Mouse (Mus musculus) adrenal gland, adult 2 months (tissue): ENCODE results near the gene Barhl1. TPM values are rescaled to one million over a fixed set of nuclear protein-coding genes. Genes with fewer than 3 reads are reported as not detected.

ENCODE experiments used
- DNase-seq: peaks from one replicate; pipeline ENCODE4 v3.0.0; 2021
- polyA plus RNA-seq: library from polyadenylated mRNA; depleted of rRNA; stranded (reverse); fragments of >200 nt; gene quantifications from 2 replicates; pipeline ENCODE4 v1.2.3, GENCODE M21; 2012
- total RNA-seq, 2 experiments: library from RNA; stranded (reverse); gene quantifications; 2 replicates each; pipeline ENCODE4 v1.2.3; 2021

Barhl1 gene
- total and polyA plus RNA-seq, 3 experiments, result 0.28 TPM; not detected in 2

DNA sequence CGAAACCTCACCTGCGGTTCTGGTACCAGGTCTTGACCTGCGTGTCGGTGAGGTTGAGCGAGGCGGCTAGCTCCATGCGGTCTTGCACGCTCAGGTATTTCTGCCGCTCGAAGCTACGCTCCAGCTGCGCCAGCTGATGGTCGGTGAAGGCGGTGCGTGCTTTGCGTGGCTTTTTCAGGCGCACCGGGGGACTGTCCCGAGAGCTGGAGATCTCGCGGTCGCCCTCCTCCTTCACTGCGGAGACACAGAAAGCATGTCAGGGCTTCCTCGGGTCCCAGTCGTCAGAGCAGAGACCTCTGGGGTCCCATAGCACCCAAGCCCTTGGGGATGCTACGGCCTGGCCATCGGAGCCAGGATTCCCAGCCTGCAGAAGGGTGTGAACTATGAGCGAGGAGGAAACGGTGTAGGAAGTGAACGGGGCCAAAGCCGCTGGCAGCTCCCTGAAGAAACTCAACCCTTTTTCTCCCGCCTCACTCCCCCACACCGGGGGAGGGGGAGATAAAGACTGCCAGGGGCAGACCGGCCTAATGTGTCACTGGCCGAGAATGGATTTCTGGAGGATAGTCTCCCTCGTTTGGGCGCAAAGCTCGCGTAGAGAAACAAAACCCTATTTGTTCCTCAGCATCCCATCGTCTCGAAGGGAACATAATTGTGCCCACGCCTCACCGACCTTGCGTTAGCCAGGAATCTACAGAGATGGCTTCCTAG is 5.0 kb downstream of the Barhl1 start:
- no peak for DNase-seq

- no peak for DNase-seq
Measured at GRCm38 (mm10) chr2:28910877-28911276, 5.6 kb downstream of the Barhl1 start.

DNA sequence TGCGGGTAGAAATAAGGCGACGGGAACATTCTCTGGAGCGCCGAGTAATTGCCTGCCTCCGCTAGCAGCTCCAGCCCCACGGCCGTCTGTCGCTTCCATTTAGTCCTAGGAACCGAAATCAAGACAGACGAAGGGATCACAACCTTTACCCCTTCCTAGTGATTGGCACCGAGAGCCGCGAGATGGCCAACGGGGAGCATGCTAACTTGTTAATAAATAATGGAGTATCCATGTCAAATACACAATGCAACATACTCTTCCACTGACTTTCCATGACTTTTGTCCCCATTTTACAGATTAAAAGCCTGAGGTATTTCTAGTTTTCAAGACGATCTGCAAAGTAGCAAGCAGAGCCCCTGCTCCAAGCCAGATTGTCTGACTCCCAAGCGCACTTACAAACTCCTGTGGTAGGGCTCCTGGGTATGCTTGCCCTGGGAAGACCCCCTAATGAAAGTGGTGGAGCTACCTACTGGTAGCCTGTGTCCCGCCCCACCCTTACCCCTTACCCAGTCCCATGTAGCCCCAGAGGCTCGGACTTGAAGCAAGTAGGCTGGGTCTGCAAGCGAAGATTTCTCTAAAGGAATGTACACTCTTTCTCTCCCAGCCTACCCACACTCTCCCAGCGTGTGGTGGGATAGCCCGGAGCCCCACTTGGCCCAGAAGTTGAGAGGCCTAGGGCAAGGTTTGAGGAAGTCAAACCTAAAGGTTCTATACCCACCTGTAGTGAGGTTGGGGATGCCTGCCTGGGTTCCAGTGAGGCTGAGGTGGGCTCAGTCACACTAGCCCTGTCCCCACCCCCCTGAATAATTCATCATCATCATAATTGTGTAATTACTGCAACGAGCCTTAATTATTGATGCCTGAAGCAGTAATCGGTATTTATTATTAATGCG is 6.4 kb downstream of the Barhl1 start:
- DNase-seq, result no peak

- DNase-seq, result no peak
Measured at GRCm38 (mm10) chr2:28909186-28909817, 7.2 kb downstream of the Barhl1 start.

DNA sequence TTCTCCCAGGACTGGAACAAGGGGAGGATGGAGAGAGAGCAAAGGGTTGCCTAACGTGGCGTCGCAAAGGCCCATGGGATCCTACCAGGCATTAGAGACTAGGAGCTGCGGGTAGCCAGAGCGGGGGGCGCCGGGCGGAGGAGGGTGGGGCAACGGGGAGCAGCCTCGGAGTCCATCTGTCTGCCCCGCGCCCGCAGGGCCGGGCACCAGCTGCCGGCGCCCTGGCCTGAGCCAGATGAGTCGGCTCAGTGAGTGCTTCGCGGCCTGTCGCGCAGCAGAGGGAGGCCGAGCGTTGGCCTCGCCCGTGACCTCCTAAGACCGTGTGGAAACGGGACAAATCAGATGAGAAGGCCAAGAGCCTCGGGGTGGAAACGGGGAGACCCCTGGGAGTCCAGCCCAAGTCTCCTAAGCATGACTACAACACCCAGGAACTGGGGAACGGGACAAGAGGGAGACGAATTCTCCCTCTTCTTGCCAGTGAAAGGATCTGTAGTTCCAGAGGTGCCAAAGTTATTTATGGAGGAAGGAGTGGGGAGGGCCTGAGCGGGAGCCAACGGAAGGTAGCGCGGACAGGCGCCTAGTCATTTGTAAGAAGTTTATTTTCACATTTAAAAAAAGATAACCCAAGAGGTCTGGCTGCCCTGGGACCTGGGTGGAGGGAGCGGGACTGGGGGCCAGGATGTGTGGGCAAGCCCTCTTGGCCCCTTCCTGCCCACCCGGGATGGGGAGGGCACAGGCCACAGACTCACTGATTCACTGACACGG is 7.9 kb downstream of the Barhl1 start:
- peak; percentile 74 for DNase-seq

GRCm38 (mm10) chr2:28907691-28908388 is 8.6 kb downstream of the Barhl1 start:
- no peak for DNase-seq

- DNase-seq, result peak; percentile 74
Measured at GRCm38 (mm10) chr2:28905561-28905960, 10.9 kb downstream of the Barhl1 start.

GRCm38 (mm10) chr2:28904786-28905185 is 11.7 kb downstream of the Barhl1 start:
- DNase-seq, result peak; percentile 63

DNA sequence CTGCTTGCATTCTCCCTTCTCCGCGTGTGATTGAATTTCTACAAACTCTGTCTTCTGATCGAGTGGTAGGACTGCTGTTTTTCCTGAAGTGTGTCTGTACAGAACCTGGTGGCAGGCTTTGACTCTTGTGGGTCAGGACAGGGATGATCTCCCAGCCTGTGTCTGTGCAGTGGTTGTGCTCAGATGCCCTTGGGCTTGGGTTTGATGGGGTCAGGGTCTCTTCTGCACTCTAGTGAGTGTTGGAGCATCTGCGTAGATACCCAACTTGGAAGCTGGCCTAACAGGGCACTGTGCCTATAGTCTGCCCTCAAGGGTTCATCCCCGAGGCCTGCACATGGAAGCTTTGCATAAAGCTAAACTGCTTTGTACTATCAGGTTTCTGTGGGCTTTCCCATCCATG is 12.6 kb downstream of the Barhl1 start:
- DNase-seq, result peak; percentile 36

DNA sequence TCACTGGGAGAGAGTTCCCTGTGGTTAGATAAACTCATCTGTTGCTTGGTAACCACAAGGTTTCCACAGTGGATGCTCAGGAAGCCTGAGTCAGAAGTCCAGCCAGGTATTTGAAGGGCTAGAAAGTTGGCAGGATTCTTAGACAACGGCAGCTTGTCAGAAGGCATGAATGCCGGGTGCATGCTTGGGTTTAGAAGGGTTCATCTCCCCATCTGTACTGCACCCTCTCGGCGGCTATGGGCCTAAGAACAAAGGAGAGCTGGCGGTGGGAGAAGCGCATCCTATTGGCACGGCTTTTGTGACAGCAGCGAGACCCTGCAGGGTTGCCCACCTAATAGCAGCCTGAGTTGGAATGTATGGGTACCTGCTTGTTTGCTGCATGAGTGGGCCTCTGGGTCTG is 14.2 kb downstream of the Barhl1 start:
- DNase-seq, result no peak

DNA sequence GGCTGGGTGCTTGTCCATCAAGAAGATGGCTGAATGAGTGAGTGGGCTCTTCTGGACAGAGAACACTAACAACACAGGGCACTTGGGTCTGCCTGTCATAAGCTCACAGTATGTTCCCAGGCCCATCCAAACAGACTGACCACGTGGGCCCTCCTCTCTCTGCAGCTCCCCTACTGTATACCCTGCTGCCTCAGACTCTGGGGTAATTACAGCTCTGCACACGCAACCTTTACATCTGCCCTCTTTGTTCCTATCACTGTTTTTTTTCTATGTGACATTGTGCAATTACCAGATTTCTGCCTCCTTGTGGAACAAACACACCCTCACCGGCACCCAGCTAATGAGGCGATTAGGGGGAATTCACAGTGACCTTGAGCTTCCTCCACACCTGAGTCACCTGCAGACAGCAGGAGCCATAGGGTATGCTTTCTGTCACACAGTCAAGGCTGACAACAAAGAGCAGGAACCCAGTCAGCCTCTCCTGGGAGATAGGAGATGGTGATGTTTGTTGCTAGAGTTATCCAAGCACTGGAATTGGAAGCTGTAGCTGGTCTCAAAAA is 19.0 kb downstream of the Barhl1 start:
- no peak for DNase-seq

DNA sequence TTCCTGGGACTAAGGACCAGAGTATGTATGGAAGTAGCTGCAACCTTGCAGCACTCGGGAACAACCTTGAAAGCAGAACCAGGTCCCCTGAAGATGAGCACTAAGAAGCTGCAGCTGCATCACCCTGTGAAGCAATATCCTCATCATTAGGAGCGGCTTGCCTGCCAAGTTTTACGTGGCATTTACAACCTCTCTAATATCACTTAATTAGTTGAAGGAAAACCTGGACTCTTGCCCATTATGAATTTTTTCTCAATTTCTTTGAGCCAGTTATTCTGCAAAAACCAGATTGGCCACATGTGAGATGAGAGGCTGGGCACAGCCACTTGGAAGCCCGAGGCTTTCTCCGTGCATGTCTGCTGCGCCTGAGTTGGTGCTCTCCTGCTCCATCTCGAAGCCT is 20.6 kb downstream of the Barhl1 start:
- no peak for DNase-seq

GRCm38 (mm10) chr2:28893526-28893925 is 22.9 kb downstream of the Barhl1 start:
- DNase-seq, result no peak

GRCm38 (mm10) chr2:28892796-28893195 is 23.7 kb downstream of the Barhl1 start:
- no peak for DNase-seq

DNA sequence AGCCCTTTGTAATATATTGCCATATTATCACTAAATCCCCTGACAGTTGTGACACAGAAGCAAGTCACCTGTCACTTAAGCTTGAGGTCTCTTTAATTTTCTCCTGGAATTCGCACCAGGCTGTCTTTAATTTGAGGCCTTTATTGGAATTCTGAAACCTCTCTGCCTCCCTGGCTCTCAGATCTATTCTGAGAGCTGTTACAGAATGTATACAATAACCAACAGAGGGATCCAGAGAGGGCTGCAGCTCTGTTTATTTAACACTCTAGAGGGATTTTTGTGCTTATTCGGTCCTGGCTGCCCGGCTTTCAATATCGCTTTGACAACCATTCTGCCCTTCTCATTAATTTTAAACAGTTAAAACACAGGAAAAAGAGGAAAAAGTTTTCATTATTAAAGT is 31.6 kb downstream of the Barhl1 start:
- DNase-seq, result no peak

DNA sequence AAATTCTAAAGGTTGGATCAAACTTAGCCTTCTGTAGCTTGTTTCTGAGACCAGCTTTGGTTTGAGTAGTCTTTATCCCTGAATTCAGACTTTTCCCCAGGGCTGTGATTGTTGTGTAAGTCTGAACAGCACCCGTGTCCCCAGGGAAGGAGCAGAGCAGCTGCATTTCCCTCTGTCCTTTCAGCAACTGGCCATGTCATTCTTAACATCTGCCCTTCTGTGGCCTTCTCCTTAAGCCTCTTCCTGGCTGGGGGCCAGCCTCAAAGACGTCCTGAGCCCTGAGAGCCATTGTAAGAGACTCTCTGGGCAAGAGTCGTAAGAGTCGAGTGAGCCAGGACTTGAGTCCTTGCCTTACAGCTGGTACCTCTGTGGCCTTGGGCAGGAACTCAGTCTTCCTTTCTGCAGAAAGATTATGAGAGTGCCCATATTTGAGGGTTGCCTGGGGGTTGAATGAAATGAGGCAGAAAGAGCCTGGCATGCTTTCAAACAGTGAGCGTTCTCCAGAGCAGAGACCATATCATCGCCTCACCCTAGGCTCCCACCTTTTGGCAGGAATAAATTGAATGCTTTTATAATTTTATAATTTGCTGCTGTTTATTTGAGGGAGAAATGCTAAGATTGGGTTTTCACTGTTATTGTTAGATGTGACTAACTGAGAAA is 33.5 kb downstream of the Barhl1 start:
- no peak for DNase-seq

DNA sequence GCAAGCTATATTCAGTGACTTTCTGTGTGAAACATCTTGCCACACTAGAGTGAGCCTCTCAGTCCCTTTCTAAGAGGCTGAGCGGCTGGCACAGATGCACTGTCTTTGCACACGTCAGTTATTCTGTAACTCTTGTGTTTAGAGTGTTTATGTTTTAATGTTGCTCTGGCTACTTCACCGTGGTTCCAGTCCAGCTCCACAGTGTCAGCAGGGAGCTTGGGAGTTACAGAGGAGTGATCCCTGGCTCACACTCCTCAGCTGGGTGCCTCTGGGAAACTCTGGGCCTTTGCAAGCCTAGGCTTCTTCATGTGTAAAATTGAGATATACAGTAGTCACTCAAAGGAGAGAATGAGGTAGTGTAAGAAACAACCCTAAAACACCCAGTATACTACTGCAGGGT is 34.4 kb downstream of the Barhl1 start:
- DNase-seq, result no peak

GRCm38 (mm10) chr2:28881275-28881674 is 35.2 kb downstream of the Barhl1 start:
- no peak for DNase-seq

GRCm38 (mm10) chr2:28875554-28875953 is 40.9 kb downstream of the Barhl1 start:
- DNase-seq, result no peak

- DNase-seq, result no peak
Measured at GRCm38 (mm10) chr2:28867495-28867894, 49.0 kb downstream of the Barhl1 start.

- no peak for DNase-seq
Measured at GRCm38 (mm10) chr2:28863857-28864256, 52.6 kb downstream of the Barhl1 start.
